Mouse (Mus musculus) gastrocnemius, postnatal 14 days (tissue): ENCODE results near the gene Slc25a45. TPM values are rescaled to one million over a fixed set of nuclear protein-coding genes. Genes with fewer than 3 reads are reported as not detected.

Source experiments
- DNase-seq: peaks from one replicate; pipeline ENCODE4 v3.0.0; 2021; ENCODE audit warnings: mixed read lengths
- intact Hi-C: fragments of 180-260 bp; cut with DNase I; formaldehyde crosslinking; loops from one replicate; pipeline ENCODE4 v1.15.1; 2025; ENCODE audit warnings: low total_unique reads
- total RNA-seq, 2 experiments: library from RNA; stranded (reverse); gene quantifications; 2 replicates each; pipeline ENCODE4 v1.2.3; 2021

The Slc25a45 gene
- total RNA-seq, 2 experiments from 2014 or later: 2.1 to 2.3 TPM

DNA sequence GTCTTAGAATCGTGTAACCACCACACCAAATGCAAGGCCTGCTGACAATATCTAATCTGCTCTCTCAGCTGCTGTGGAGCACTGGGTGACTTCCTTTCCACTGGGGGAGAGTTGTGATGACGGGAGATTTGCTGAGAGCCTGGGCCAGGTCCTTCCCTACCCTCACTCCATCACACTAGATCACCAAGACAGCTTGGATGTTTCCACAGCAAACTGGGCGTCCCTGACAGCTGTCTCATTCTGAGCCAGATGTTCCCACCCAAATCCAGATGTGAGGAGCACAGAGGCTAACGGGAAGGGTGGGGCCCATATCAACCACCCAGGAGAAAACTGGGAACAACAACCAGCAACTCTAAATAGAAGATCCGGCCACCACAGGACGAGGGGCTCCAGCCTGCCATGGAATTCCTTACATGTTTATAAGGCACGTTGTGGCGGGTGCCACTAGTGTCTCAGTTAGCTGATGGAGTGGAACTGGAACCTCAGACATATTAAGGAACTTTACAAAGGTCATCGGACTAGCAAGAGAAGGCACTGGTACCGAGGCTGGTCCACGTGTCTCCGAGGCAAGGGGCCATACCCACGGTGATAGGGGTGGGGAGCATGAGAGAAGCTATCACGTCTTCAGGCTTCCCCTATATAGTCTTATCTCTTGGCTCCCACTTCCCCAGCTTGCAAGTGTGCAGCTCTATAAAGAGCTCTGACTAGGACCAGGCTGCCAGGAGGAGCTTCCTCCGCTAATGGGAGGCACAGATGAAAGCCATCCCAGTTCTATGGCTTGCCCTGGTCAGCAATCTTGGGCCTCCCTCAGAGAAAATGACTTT, 44.7 kb downstream of the Slc25a45 start:
- intact Hi-C loops: loop anchor here (2.0 kb wide), 1 partner anchor 34 kb away; no protein-coding TSS in a partner anchor
- DNase-seq: peak; percentile 53

DNA sequence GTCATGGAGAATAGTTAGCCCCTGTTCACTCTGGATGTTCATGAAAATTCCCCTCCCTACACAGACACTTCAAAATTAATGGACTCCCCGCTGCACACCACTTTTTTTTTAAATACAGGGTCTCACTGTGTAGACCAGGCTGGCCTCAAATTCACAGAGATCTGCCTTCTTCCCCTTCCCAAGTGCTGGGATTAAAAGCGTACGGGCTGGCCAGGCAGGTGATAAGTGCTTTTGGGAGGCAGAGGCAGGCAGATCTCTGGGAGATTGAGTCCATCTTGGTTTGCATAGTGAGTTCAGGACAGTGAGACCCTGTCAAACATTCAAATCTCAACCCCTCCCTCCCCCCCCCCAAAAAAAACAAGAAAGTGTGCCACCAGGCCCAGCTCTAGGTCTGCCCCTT, 45.4 kb downstream of the Slc25a45 start:
- DNase-seq: no peak
- intact Hi-C loops: loop anchor here (2.0 kb wide), 1 partner anchor 34 kb away; no protein-coding TSS in a partner anchor

DNA sequence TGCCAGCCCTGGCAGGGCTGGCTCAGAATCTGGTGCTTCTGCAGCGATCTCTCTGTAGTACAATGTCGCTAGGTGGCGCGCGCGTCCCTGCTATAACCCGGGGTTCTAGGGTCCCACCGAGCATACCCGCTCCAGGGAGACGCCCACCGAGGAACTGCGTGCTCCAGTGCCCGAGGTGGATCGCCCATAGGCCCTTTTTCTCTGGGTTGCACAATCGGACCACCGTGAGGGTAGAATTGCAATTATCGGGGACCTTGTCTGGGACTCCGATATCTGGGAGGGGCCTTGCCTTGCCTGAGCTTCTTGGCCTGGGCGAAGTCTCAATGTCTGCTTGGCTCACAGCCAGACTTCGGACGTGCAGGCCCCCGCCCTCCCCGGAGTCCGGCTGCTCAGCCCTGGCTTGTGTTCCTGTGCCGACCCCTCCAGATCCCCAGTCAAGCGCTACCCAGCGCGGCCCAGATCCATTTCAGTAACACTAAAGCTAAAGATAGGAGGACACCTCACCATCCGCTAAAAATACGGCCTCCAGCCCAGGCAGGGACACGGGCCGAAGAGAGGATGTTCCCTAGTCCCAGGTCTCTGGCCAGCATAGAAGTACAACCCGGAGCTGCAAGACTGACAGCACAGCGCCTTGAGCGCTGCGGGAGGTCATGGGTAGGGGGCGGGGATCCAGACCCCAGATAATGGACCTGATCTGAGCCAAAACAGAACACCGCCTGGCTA, 46.5 kb downstream of the Slc25a45 start:
- DNase-seq: peak; percentile 95
- intact Hi-C loops: loop anchor here (2.0 kb wide), 1 partner anchor 33 kb away; no protein-coding TSS in a partner anchor

DNA sequence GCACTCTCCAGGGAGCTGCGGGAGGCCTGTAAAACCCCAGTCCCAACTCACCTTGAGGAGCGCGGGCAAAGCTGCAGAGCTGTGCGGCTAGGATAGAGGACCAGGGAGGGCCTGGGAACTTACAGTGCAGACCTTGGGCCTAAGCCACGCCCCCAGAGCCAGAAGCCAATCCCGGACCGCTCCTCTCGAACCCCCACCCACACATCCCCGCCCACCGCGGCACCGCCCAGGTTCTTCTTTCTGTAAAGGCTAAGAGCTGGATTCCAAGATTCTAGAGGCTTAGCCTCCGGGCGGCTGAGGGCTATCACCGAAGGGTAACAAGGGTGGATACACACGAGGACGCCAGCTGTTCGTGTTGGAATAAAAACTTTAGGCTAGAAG, 47.1 kb downstream of the Slc25a45 start, which contains the start of gene Cdc42ep2:
TSS of gene Cdc42ep2 (minus strand) at position 104 of the 381 bp plus-strand sequence.
- intact Hi-C loops: no loop called here

DNA sequence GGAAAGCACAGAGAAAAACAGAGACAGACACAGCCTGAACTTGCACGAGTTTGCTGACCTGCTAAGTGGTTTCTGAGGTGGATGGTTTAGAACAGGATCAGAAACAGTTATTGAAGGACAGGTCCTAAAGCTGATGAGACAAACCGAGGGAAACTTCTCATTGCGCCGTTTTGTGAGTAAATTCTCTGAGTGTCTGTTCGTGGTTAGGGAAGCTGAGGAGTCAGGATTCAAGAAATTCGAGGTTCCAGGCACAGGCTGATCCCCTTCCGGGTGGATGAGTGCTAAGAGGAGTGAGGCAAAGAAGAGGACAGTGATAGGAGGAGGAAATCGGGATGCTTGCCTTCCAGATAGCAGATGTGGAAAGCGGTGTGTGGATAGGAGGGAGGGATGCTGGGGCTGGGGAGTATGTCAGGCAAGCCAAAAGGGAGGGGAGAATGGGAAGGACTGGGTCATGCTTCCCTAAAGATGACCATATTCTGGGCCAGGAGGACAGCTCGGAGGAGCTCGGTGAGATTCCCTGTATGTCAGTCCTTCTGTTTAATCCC, 47.8 kb downstream of the Slc25a45 start:
- intact Hi-C loops: no loop called here
- DNase-seq: no peak

More for the DNA sequence above, 47.1 kb downstream of the Slc25a45 start, which contains the start of gene Cdc42ep2:
- DNase-seq: peak; percentile 99

DNA sequence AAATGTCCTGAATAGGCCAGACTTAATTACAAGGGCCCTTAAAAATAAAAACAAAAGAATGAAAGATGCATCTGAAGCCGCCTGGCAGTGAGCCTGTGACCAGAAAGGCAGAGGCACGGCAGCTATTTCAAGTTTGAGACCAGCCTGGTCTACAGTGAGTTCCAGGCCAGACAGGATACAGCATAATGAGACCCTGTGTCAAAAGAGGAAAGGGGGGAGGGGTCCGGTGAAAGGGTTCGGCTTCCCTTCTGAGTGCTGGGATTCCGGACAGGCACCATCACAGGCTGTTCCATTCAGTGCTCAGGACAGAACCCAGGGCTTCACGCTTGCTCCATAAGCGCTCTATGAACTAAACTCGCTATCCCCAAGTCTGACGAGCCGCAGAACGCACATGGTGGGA, 49.4 kb downstream of the Slc25a45 start:
- intact Hi-C loops: no loop called here

DNA sequence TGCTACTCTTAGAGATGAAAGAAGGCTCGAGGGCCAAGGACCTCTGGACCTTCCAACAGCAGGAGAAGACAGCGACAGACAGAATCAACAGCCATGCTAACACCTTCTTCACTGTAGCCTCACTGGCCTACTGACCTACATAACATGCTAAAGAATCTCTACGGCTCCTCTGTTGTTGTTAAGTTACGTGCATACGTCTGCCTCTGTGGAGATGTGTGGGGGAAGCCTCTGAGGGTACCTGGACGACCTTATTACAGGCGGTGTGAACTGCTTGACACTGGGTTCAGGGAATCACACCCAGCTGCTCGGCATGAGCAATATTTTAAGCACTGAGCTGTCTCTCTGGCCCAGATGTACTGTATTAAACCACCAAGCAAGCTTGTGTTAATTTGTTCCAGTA, 49.9 kb downstream of the Slc25a45 start:
- no peak for DNase-seq
- intact Hi-C loops: no loop called here

More for the DNA sequence above, 49.4 kb downstream of the Slc25a45 start:
- DNase-seq: no peak

DNA sequence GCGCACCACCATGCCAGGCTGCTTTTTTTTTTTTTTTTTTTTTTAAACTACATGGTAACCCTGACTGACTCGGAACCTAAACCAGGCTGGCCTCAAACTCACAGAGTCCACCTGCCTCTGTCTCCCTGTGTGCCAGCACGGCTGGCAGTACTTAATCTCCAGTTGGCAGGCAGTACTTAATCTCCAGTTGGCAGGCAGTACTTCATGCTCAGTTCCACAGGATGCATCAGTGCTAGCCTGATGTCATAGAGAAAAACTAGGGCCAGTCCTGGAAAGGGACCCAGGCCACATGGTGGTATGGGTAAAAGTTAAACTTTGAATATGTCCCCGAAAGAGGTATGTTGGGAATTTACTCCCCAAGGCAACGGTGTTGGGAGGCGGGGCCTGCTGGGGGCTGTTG, 50.5 kb downstream of the Slc25a45 start:
- intact Hi-C loops: no loop called here
- no peak for DNase-seq

DNA sequence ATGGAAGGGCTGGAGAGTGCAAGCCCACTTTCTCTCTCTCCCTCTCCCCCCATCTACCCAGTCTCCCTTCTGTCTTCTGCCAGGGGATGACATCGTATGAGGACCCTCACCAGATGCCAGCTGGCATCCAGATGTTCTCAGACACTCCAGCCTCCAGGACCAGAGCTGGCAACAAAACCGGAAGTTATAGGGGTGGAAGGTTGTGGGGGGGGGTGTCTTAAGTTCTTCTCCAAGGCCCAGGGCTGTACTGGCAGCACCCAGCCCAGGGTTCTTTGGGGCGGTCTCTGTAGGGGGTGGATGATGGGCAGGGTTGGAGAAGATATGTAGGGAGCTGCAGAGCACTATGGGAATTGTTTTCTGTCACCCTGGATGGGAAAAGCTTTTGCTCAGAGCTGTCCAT, 50.9 kb downstream of the Slc25a45 start:
- intact Hi-C loops: no loop called here
- no peak for DNase-seq

DNA sequence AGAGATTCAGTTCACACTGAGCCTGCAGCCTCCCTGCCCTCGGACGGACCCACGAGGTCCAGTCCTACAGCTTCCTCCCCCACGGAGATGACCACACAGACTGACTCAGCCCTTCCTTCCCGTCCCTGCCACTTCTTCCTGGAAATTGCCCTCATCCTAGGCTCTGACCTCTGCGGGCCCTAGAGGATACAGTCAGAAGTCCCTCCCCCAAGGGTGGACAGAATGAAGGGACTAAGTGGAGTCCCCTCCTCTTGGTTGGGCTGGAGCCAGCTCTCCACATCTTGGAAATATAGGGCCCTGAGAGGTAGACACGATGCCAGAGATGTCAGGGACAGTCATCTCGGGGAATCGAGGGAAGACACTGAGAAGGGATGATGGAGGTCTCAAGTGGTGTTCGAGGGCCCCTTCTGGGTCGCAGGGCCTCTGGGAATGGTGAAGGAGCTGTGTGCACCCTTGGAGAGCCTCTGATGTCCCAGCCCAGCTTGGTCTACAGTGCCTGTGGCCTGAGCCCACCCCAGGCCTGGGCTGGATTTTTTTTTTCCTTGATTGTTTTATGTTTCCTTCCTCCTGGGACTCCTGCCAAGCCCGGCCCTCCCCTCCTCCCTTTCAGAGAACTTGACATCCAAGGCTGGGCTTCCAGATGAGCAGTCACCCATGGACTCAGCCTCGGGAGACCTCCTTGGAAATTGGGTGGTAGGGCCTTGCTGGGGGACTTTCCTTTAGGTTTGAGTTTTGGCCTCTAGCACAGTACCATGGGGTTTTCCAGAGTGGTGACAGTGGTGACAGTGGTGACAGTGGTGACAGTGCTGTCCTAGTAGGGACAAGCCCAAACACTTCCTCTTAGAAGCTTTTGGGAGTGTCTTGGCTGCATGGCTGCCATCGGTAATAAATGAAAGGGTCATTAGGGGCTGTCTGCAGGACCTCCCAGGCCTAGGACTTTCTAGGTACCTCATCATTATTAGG, 52.3 kb downstream of the Slc25a45 start:
- peak; percentile 71 for DNase-seq

DNA sequence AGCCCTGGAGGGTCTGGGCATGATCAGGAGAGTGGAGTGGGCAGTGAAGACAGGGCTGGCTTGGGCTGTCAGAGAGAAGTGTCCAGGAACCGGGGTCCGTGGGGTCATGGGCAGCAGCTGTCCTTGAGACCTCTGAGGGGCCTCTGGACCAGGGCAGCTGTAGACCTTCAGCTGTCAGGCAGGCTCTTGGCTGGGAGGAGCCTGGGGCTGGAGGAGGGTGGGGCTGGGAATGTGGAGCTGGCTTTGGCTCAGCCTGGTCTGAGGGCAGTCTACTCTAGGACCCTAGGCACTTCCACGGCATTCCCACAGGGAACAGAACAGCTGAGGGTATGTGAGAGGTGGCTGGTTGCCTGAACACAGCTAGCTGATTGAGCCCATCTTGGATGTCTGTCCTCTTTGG, 57.7 kb downstream of the Slc25a45 start:
- DNase-seq: peak; percentile 80
- intact Hi-C loops: no loop called here

More for the DNA sequence above, 52.3 kb downstream of the Slc25a45 start:
- intact Hi-C loops: no loop called here

Other genes starting within 250 kb of the Slc25a45 start
- 10 to 100 TPM; 17.1 to 21.9 TPM for gene Rela, start 240.3 kb upstream of the Slc25a45 start, total RNA-seq
- gene Sipa1, start 214.1 kb upstream of the Slc25a45 start, total RNA-seq: 10 to 100 TPM; 19.3 to 22.4 TPM
- gene Map3k11, start 189.1 kb upstream of the Slc25a45 start, total RNA-seq: 10 to 100 TPM; 16.7 TPM
- 10 to 100 TPM; 15.3 to 17.6 TPM for gene Pcnx3, start 188.9 kb upstream of the Slc25a45 start, total RNA-seq
- gene Kcnk7, start 173.4 kb upstream of the Slc25a45 start, total RNA-seq: not detected
- gene Ehbp1l1, start 151.5 kb upstream of the Slc25a45 start, total RNA-seq: 100 to 1,000 TPM; 246 to 269 TPM
- 10 to 100 TPM; 29.6 to 32.9 TPM for gene Fam89b, start 148.2 kb upstream of the Slc25a45 start, total RNA-seq
- 10 to 100 TPM; 57.0 to 66.4 TPM for gene Ltbp3, start 136.9 kb upstream of the Slc25a45 start, total RNA-seq
- gene Scyl1, start 106.4 kb upstream of the Slc25a45 start, total RNA-seq: 10 to 100 TPM; 56.8 to 64.9 TPM
- gene Frmd8, start 2.5 kb upstream of the Slc25a45 start, total RNA-seq: 1 to 10 TPM; 7.1 to 7.7 TPM
- under 1 TPM; 0.42 to 0.66 TPM for gene Tigd3, start 16.3 kb downstream of the Slc25a45 start, total RNA-seq
- gene Dpf2, start 35.2 kb downstream of the Slc25a45 start, total RNA-seq: 10 to 100 TPM; 71.9 to 78.2 TPM
- 10 to 100 TPM; 14.4 to 18.3 TPM for gene Cdc42ep2, start 47.0 kb downstream of the Slc25a45 start, total RNA-seq
- 10 to 100 TPM; 10.9 to 13.2 TPM for gene Pola2, start 86.4 kb downstream of the Slc25a45 start, total RNA-seq
- gene Slc22a20, start 108.3 kb downstream of the Slc25a45 start, total RNA-seq: not detected
- 10 to 100 TPM; 77.0 to 81.1 TPM for gene Capn1, start 138.1 kb downstream of the Slc25a45 start, total RNA-seq
- gene Syvn1, start 168.8 kb downstream of the Slc25a45 start, total RNA-seq: 10 to 100 TPM; 13.5 to 15.9 TPM
- 10 to 100 TPM; 29.1 to 30.6 TPM for gene Mrpl49, start 180.0 kb downstream of the Slc25a45 start, total RNA-seq
- 100 to 1,000 TPM; 481 to 546 TPM for gene Fau, start 180.0 kb downstream of the Slc25a45 start, total RNA-seq
- gene Znhit2, start 183.4 kb downstream of the Slc25a45 start, total RNA-seq: 1 to 10 TPM; 9.2 to 9.9 TPM
- gene Tm7sf2, start 190.6 kb downstream of the Slc25a45 start, total RNA-seq: 1 to 10 TPM; 3.7 to 4.5 TPM
- 10 to 100 TPM; 20.4 to 24.0 TPM for gene Vps51, start 199.4 kb downstream of the Slc25a45 start, total RNA-seq
- gene Tmem262, start 202.2 kb downstream of the Slc25a45 start, total RNA-seq: not detected
- gene Gm28374, start 204.4 kb downstream of the Slc25a45 start, total RNA-seq: not detected
- gene Zfpl1, start 207.1 kb downstream of the Slc25a45 start, total RNA-seq: 10 to 100 TPM; 11.9 to 14.6 TPM
- 1 to 10 TPM in 1 of 2 experiments, under 1 TPM in 1; 0.84 to 1.3 TPM for gene Cdca5, start 207.2 kb downstream of the Slc25a45 start, total RNA-seq
- gene AC131692.1, start 216.6 kb downstream of the Slc25a45 start, total RNA-seq: not detected
- gene Naaladl1, start 228.0 kb downstream of the Slc25a45 start, total RNA-seq: not detected
- gene Sac3d1, start 240.8 kb downstream of the Slc25a45 start, total RNA-seq: 10 to 100 TPM in 1 of 2 experiments, 1 to 10 TPM in 1; 8.8 to 14.4 TPM